Mouse (Mus musculus) mesoderm, embryonic 11.5 days (tissue): ENCODE data around the gene Prdx5.
A peak's percentile ranks its signal among the peaks of the same experiment; 100 is the strongest.

Experiments
- DNase-seq: peaks from one replicate; pipeline ENCODE4 v3.0.0-alpha.2; 2012; ENCODE audit warnings: low read depth, low spot score

The Prdx5 gene

DNA sequence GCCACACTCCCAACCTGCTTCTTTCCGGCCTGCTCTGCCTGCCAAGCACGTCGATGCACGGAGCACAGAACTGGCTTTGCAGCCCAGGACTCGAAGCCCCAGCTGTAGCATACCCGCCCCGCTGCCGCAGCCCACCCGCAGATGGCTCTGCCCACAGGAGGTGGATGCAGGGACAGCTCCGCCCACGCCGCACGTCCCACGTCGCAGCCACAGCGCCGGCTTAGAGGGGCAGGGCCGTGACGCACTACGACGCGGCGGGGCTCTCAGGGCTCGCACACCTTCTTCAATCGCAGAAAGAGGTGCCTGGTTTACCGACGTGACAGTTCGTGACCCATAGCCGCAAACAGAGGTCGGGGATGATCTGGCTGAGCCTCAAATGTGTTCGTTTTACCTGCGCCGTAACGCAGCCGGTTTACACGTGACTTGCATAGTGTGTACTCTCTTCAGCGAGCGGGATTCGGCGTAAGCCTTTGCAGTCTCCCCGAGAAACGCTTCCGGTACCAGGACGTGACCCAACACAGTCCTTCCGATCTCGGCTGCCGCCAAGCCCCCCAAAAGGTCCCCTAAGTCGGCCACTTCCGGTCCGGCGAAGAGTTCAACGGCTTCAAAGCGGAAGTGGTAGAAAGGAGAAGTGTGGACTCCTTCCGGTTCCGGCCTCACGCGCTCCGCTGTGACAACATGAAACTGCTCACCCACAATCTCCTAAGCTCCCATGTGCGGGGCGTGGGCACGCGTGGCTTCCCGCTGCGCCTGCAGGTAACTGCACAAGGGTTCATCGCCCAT, at the start of gene Prdx5, which contains the start of gene Trmt112:
Gene Prdx5 (minus strand): TSS at position 600 of the 783 bp plus-strand sequence.
Gene Trmt112 (plus strand): TSS at position 192 of the 783 bp plus-strand sequence.
- peak; percentile 95 for DNase-seq

DNA sequence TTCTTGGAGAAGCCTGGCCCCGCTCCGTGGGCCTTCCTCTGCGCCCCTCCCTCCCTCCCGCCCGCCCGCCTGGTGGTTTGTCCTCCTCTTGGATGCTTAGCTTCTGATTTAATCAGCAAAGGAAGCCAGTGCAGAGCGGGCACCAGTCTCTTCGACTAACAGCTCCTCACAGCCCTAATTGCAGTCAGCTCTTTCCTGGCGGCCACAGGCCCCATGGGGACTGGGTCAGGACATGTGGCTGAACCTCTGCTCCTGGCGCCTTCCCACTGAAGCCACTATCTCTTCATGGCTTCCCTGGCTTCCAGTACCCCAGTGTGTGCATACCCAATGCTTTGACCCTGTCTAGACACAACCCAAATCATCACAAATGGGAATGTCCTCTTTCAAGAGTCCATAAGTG, 46.6 kb upstream of the Prdx5 start:
- DNase-seq, result no peak

GRCm38 (mm10) chr19:6955424-6955823, 45.5 kb upstream of the Prdx5 start:
- DNase-seq, result no peak

- DNase-seq, result no peak
Observed at GRCm38 (mm10) chr19:6954046-6954445, 44.1 kb upstream of the Prdx5 start.

DNA sequence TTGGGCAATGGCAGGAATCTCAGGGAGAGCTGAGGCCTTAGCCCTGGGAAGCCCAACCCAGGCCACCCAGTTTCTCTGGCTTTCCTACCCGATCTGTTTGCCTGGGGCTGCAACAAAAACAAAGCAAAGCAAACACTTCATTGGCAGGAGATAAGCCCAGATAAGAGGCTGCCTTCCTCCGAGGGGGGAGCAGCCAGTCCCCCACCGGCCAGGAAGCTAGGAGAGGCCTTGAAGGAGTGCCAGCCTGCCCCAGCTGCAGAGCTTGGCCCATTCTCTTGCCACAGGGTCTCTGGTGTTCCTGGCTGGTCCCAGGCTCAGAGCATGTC, 42.8 kb upstream of the Prdx5 start:
- no peak for DNase-seq

DNA sequence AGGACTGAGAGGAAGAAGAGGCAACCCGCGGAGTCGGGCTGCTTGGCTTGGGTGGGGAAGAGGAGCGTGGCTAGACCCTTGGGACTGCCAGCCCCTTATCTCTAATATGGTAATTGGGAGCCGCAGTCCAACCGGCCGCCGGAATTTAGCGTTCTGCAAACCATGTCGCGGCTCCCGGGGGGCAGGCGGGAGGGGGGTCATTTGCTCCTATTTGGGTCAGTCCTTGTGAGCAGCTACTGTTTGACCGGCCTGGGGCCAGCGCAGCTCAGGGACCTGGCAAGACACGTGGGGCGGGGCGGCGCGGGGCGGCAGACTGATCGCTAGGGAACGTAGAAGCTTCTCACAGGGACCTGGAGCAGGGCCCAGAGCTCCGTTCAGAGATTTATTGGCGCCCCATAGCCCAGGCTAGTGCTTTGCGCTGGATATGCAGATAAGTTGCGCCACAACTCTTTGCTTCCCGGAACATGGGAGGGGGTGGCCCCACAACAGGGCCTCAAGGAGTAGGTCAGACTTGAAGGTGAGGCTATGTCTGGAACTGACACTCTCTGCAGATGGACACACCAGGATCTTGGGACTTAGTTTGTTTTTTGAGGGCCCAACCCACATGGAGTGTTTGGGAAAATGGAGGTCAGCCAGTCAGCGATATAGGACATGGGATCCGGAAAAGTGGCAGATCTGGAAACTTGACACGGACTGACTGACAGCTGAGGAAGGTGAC, 42.2 kb upstream of the Prdx5 start:
- peak; percentile 33 for DNase-seq

DNA sequence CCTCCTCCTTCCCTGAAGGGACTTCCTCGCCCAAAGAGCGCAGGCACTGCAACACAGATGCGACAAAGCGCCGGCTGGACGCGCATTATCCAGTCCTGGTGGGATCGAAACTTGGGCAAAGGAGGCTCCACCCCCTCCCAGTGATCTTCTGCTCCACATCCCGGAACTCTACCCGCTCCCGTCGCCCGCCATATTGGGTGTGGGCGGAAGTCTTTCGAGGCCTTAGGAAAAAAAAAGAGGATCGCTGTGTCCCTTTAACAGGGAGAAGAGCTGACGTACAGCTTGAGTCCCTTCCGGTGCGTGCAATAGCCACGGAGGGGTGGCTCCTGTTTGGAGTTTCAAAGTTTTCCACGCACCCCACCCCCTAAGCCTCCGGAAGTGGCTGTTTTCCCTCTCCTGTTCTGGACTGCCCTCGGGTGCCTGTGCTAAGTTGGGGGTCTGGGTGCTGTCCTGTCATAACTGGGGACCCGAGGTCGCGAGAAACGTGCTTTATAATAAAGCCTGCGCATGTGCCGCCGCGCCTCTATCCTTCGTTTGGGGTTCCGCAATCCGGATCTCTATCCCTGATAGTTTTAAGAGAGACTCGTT, 41.6 kb upstream of the Prdx5 start:
- peak; percentile 92 for DNase-seq

DNA sequence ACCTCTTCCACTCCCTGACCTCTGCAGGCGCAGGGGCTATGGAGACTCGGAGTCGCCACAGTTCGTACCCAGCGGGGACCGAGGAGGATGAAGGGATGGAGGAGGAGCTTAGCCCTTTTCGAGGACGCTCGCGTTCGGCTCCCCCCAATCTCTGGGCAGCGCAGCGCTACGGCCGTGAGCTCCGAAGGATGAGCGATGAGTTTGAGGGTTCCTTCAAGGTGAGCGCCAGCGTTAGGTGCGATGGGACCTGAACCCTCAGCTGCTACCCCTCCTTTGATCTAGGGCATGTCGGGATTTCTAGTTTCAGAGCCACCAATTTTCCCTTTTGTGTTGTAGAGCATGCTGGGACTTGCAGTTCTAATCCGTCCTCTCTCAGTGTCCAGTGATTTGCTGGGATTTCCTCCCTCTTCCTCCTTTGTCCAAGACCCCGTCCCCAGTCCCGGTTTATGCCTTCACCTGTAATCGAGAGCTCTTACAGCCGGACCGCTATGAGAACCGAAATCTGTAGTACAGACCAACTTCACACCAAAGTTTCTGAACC, 40.8 kb upstream of the Prdx5 start:
- DNase-seq, result peak; percentile 73

- no peak for DNase-seq
Observed at GRCm38 (mm10) chr19:6949951-6950350, 40.0 kb upstream of the Prdx5 start.

DNA sequence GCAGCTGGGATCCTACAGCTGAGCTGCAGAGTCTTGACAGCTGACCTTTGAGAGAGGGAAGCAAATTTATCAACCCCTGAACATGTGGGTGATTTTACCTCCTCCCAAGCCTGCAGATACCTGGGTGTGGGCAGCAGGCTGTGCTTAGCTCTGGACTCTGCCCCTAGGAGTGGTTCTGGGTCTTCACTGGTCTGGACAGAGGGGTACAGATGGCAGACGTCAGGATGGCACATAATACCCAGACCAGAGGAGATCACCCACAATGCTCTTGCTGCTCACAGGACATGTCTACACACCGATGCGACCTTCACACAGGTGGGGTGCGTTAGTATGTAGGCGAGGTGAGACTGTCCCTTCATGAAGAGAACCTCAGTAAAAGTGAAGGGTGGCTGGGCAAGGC, 39.6 kb upstream of the Prdx5 start:
- no peak for DNase-seq

DNA sequence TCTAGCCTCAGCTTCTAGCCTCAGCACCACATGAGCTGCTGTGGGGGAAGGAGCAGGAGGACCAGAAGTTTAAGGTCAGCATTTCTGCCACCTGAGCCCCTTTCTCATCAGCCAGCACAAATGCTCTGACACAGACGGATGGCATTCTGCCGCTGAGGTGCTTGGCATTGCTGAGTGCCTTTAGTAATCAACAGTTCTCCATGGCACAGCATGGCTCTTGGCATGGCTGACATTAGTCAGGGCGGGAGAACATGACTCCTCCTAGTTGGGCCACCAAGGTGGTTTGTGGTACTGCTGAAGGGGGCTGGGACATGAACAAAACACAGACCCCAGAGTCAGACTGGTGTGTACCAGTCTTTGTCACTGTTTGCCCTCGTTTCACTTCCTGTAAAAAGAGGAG, 38.3 kb upstream of the Prdx5 start:
- no peak for DNase-seq

GRCm38 (mm10) chr19:6947742-6948141, 37.8 kb upstream of the Prdx5 start:
- no peak for DNase-seq

- DNase-seq, result no peak
Observed at GRCm38 (mm10) chr19:6943709-6944108, 33.8 kb upstream of the Prdx5 start.

GRCm38 (mm10) chr19:6942764-6943163, 32.9 kb upstream of the Prdx5 start:
- DNase-seq, result no peak

DNA sequence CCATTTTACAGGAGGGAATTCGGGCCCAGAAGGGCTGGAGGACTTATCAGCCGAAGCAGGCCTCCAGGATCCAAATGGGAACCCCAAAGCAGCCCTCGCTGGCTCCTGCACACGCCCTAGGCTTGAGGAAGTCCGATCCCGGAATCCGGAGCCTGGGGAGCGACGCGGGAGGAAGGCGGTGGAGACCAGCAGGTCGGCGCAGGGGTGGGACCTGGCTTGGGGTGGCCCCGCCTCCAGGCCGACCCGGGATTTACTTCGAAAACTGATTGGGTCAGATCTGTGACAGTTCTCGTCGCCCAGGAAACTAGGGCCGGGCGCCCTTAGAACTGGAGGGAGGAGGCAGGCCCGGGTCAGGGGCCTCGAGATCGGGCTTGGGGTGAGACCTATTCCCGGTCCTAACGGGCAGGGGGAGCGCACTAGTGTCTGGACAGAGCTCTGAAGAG, 32.4 kb upstream of the Prdx5 start, which contains the start of gene Gpr137:
Gene Gpr137 (minus strand): TSS at position 232 of the 443 bp plus-strand sequence.
- DNase-seq, result peak; percentile 88

GRCm38 (mm10) chr19:6941372-6942248, 31.7 kb upstream of the Prdx5 start, which contains the start of gene Bad:
Gene Bad, plus strand, starts transcription at chr19:6941861.
- peak; percentile 95 for DNase-seq

- DNase-seq, result no peak
Observed at GRCm38 (mm10) chr19:6940396-6941351, 30.8 kb upstream of the Prdx5 start.

- no peak for DNase-seq
Observed at GRCm38 (mm10) chr19:6939106-6940002, 29.4 kb upstream of the Prdx5 start.
